Mouse (Mus musculus) natural killer cell, adult 2 months (primary cell): ENCODE measurements around the gene Ghrh.

Experiments used
- DNase-seq, 2 experiments: peaks; one replicate each; pipeline ENCODE4 v3.0.0; 2022; ENCODE audit warnings: low spot score in 2 of 2

Ghrh gene

GRCm38 (mm10) chr2:157308273-157308917 is 38.9 kb downstream of the Ghrh start:
- DNase-seq: no peak

GRCm38 (mm10) chr2:157307715-157308265 is 39.5 kb downstream of the Ghrh start:
- DNase-seq: no peak

- DNase-seq: no peak
Measured at GRCm38 (mm10) chr2:157306091-157307032, 40.9 kb downstream of the Ghrh start.

GRCm38 (mm10) chr2:157303096-157303495 is 44.2 kb downstream of the Ghrh start:
- DNase-seq: no peak

- DNase-seq: no peak
Measured at GRCm38 (mm10) chr2:157300051-157300450, 47.3 kb downstream of the Ghrh start.

GRCm38 (mm10) chr2:157296105-157296689 is 51.1 kb downstream of the Ghrh start:
- no peak for DNase-seq

GRCm38 (mm10) chr2:157292093-157292492 is 55.2 kb downstream of the Ghrh start:
- peak; percentile 47 to 64 for DNase-seq

- DNase-seq: no peak
Measured at GRCm38 (mm10) chr2:157288996-157289395, 58.3 kb downstream of the Ghrh start.

- DNase-seq: peak in 1 of 2 experiments; percentile 22
Measured at GRCm38 (mm10) chr2:157287542-157287941, 59.8 kb downstream of the Ghrh start.

GRCm38 (mm10) chr2:157283321-157283720 is 64.0 kb downstream of the Ghrh start:
- no peak for DNase-seq
